Mouse (Mus musculus): ENCODE measurements around the gene Lats2.
A peak's percentile ranks its signal among the peaks of the same experiment; 100 is the strongest.
"Not testable (repeated sequence)": the region's sequence is repeated elsewhere in the genome, so short reads cannot be mapped to it uniquely, and the experiment has no call there.

Gene Lats2

DNA sequence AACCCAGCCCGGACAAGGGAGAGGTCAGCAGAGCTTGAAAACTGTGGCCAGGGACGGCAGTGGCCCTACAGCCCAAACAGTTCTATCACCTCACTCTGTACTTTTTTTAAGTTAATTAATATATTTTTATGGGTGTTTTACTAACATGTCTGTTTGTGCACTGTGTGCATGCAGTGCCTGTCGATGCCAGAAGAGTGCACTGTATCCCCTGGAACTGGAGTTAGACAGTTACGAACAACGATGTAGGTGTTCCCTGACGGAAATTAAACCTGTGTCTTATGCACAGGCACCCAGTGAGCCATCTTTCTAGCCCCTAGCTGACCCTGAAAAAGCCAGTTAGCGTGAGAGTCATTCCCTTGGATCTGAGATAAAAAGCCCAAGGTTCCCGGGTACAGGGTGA lies 62.6 kb downstream of the Lats2 start:
- DNase-seq (ENCODE audit: low spot score in 2 of 2) = no peak

DNA sequence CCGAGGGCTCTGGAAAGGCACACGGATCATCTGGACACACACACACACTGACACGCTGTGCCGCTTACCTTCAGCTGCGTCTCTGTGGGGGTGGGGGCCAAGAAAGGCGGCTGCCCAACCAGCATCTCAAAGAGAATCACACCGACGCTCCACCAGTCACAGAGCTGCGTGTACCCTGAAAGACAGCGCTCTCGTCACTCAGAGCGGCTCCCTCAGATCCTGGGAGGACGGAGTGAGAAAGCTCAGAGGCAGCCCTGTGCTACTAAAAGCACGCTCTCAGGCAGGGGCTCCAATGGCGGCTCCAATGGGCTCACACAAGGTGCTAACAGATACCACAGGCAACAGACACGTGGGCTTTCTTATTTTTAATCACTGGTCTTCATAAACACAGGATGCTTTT lies 63.9 kb downstream of the Lats2 start:
- no peak for DNase-seq (ENCODE audit: low spot score in 2 of 2)

DNA sequence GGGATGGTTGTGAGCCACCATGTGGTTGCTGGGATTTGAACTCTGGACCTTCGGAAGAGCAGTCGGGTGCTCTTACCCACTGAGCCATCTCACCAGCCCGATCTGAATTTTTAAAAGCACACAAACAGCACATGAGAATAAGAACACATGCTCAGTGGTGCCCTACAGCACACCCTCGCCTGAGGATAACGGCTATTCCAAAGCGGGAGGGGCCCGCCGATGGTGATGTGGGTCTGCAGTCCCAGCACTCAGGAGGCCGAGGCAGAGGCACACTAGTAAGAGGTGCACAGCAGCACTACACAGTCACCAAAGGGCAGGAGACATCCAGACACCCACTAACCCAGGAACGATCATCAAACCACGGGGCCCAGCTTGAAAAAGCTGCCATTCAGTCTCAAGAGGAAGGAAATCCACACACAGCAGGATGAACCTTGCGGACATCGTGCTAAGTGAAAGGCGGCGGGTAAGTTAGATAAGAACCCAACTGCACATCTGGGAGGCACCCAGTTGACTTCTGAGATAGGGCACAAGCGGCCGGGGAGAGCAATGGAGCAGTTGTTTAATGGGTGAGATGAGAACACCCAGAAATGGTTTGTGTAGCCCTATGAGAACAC lies 65.6 kb downstream of the Lats2 start:
- no peak for DNase-seq (ENCODE audit: low spot score in 2 of 2)

DNA sequence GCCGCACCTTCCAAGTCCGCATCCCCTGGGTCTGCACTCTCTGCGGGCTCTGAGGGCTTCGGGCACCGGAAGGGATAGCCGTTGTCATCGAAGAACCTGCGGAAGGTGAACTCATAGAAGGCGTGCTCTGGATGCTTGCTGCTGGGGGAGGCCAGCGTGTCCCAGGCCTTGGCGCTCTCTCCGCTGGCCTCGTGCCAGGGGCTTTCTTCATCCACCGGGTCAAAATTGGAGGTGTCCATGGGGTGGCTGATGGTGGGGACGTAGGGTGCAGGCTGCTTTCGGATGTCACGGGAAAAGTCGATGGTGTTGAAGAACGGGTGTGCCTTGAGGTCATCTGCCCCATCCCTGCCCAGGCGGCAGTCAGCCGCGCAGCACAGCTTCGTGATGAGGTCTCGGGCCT lies 66.9 kb downstream of the Lats2 start:
- DNase-seq (ENCODE audit: low spot score in 2 of 2) = no peak

DNA sequence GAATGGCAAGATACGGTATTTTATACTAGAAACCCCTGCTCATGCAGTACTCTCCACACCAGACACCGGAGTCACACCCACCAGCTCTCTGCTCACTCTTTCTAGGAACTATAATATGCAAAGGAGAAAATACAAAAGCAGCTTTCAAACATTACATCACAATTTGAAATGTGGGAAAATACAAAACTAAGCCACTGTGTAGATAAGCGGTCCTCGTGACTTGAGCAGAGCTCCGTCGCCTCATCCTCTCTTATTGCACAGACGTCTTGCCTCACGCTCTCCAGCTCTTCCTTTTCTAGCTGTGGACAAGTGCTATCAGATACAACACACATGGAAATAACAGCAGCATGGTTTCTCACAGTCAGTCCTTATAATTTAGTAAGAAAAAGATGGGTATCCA lies 67.5 kb downstream of the Lats2 start:
- no peak for DNase-seq (ENCODE audit: low spot score in 2 of 2)

DNA sequence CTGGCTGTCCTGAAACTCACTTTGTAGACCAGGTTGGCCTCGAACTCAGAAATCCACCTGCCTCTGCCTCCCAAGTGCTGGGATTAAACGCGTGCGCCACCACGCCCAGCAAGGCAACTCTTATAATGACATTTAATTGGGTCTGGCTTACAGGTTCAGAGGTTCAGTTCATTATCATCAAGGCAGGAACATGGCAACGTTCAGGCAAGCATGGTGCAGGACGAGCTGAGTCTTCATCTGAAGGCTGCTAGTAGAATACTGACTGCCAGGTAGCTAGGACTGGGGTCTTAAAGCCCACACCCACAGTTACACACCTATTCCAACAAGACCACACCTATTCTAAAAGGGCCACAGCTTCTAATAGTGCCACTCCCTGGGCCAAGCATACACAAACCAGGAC lies 70.1 kb downstream of the Lats2 start:
- not testable (repeated sequence) for DNase-seq (ENCODE audit: low spot score in 2 of 2)

DNA sequence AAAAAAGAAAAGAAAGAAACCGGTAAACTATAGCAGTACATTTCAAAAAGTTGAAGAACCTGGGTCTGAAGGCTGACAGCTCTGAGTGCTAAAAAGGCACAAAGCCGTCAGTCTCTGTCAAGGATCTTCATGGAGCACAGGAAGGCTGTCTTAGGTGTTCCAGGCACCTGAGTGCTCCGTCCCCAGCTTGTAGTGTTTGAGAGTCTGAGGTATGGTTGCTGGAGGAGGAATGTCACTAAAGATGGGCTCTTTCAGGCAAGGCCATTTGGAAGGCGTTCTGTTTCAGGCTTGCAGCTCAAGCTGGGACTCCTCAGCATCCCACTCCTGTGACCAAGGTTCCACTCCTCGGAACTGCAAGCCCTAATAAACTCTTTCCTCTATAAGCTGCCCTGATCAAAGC lies 70.7 kb downstream of the Lats2 start:
- no peak for DNase-seq (ENCODE audit: low spot score in 2 of 2)

DNA sequence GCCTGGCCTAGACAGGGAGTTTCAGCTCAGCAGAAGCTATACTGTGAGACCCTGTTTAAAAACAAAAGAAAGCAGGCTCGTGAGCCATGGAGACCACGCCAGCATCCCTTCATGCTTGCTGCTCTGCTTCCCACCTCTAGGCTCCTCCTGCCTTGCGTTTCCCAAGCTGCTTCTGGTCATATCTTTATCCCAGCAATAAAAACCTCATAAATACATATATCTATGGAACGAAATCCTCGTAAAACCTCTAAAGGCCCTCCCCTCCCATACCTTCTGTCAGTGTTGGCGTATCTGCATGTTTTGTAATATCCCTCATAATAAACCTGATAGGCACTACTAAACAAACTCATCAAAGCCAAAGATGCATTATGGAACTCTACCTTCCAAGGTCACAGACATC lies 71.5 kb downstream of the Lats2 start:
- no peak for DNase-seq (ENCODE audit: low spot score in 2 of 2)

DNA sequence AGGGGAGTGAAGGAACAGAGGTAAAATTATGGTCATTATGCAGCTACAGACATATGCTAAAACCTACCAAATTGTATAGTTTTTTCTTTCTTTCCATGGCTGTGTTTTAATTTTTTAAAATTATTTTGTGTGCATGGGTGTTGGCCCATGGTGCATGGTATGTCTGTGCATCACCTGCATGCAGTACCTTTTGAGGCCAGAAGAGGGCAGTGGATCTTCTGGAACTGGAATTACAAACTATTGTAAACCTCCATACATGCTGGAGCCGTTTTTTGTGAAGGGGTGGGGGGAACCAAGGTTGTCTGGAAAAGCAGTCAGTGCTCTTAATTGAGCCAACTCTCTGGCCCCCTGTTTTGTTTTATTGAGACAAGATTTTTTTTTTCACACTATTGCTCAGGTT lies 73.6 kb downstream of the Lats2 start:
- peak; percentile 35 to 46 for DNase-seq (ENCODE audit: low spot score in 2 of 2)

DNA sequence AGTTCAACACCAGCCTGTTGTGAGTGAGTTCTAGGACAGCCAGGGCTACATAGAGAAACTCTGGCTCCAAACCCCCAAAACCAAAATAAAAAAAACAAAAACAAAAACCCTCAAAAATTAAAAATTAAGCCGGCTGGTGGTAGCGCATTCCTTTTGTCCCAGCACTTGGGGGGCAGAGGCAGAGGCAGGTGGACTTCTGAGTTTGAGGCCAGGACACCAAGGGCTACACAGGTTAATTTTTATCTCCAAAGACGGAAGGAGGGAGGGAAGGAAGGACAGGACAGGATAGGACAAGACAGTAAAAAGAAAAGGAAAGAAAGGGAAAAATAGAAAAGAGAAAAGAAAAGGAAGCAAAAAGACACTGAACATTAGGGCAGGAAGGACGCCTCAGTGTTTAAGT lies 75.4 kb downstream of the Lats2 start:
- no peak for DNase-seq (ENCODE audit: low spot score in 2 of 2)

DNA sequence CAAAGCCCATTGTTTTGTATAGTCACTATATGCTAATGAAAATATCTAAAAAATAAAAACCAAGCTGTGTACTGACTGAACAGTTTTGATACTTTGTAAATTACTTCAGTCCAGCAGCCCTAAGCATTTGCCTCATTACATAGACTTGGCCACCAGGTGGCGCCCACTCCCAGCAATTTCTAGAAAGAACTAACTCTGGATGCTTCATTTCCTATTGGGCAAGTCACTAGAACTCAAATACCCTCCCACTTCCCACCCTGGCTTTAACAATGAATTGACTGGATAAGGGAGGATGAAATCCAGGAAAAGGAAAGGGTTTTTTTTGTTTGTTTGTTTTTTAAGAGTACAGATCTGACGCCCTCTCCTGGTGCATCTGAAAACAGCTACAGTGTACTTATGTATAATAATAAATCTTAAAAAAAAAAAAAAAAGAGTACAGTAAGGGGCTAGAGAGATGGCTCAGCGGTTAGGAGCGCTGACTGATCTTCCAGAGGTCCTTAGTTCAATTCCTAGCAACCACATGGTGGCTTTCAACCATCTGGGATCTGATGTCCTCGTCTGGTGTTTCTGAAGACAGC lies 78.1 kb downstream of the Lats2 start:
- DNase-seq (ENCODE audit: low spot score in 2 of 2) = peak; percentile 81 to 87

DNA sequence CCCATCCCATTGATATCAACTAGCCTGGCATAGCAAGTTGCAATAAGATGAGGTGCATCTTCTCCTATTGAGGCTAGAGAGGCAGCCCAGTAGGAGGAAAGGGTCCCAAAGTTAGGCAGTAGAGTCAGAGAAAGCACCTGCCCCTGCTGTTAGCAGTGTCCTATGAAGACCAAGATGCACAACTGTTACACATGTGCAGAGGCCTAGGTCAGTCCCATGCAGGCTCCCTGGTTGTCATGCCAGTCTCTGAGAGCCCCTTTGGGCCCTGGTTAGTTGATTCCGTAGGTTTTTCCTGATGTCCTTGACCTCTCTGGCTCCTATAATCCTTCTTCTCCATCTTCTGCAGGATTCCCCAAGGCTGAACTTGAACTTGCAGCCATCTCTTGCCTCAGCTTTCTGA lies 78.7 kb downstream of the Lats2 start:
- no peak for DNase-seq (ENCODE audit: low spot score in 2 of 2)

DNA sequence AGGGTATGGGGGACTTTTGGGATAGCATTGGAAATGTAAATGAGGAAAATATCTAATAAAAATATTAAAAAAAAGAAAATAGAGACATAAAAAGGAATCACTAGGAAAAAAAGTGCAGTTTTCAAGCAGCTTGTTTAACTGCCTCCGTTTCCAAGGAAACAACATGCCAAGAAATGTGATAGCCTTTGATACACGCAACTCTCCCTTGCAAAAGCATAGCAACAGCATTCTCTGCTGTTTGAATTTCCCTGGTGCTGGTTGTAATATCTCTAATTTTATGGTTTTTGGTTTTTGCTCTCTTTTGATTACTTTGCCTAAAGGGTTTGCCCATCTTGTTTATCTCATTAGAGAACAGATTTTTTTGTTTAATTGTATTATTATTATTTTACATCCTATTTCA lies 82.7 kb downstream of the Lats2 start:
- no peak for DNase-seq (ENCODE audit: low spot score in 2 of 2)

DNA sequence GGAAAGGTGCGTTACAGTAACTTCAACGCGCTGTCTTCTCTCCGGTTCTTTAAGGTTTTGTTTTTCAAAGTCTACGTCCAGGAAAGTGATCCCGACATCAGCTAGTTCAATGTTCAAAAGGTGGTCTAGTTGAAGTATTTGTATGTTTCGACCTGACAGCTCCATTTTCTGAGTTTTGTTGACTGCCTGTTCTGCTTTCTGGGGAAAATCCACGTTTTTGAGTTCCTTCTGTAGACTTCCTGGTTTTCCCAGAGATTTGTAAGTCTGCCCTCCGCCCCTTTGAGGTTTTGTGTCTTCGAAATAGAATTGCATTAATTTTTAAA lies 92.6 kb downstream of the Lats2 start:
- no peak for DNase-seq (ENCODE audit: low spot score in 2 of 2)

DNA sequence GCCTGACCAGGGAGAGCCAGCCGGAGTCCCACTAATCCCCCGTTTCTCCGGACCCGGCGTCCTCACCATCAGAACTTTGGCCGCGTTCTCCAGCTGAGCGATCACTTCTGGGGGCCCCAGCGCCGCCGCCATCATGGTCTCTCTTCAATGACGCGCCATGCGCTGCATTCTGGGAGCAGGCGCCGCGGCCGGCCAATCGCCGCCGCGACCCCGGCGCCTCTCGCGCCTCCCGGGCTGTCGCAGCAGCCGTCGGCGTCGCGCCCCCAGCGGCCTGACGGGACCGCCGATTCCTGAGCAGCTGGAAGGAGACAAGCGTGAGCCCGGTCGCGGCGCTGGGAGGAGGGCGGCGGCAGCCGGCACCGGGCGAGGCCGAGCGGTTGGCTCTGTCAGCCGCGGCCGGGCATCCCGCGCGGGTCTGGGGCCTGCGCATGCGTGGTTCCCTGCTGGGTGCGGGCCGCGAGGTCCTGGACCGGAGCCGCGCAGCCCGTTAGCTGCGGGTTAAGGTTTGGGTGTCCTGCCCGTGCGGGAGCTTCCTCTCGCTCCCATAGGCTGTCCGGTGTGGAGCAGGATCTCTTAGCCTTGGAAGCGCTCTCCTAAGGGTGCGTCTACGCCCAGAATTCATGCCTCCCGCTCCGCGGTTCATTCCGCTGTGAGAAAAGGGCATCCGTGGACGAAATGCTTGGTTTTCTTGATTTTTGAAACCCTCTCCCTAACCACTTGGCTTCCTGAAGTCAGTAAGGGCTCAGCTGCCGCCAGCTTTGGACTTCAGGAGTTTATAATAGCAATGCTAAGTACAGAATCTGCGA lies 93.2 kb downstream of the Lats2 start, which contains the start of gene Xpo4:
TSS of gene Xpo4 (minus strand) at position 609 of the 806 bp plus-strand sequence.
- peak; percentile 72 for DNase-seq (ENCODE audit: low spot score in 2 of 2)

DNA sequence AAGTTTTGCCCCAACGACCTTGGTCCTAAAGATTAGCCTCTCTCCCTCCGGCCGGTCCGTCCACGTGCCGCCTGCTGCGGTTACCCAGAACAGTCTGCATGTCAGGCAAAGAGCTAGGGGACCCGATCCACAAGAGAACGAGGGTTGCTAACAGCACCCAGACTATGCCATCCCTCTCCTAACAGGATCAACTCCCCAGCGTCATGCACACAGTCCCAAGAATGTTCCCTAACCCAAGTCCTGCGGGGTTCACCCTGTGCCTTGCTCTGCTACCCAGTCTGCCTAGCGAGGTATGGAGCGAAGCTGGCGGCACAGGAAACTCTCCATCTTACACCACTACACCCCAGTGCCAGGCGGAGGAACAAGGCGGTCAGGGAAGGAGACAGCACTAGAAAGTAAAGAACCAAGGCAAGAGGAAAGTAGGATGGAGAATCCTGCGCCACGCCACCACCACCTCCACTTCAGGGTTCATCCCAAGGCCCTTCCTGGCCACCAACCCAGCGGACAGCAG lies 93.8 kb downstream of the Lats2 start:
- no peak for DNase-seq (ENCODE audit: low spot score in 2 of 2)

DNA sequence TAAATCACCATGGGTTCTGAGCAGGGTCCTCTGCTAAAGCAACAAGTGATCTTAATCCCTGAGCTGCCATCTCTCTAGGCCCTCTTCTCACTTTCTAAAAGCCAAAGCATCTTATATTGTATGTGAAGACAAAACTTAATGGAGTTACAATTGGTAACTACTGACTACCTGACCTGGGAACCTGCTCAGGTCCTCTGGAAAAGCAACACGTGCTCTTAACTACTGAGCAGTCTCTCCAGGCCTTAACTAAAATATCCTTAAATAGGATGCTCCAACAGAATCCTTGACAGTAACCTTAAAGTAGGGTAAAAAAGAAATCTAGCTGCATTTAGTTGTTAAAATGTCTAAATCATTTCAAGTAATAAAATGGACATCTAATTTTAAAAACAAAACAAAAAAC lies 94.6 kb downstream of the Lats2 start:
- DNase-seq (ENCODE audit: low spot score in 2 of 2) = no peak

DNA sequence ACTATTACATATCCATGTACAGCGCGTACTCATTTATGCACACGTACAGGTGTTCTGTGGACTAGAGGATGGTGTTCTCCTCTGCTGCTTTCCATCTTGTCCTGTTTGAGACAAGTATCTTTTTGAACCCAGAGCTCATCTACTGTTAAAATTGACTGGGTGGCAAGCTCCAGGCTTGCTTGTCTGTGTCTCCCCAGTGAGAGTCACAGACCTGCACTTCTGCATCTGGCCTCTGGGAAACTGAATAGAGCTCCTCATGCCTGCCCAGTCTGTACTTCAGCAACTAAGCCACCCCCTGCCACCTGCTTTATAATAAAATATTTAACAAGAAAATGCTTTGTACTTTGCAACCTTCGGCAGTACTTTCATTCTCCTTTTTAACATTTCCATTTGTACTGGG lies 99.9 kb downstream of the Lats2 start:
- no peak for DNase-seq (ENCODE audit: low spot score in 2 of 2)

DNA sequence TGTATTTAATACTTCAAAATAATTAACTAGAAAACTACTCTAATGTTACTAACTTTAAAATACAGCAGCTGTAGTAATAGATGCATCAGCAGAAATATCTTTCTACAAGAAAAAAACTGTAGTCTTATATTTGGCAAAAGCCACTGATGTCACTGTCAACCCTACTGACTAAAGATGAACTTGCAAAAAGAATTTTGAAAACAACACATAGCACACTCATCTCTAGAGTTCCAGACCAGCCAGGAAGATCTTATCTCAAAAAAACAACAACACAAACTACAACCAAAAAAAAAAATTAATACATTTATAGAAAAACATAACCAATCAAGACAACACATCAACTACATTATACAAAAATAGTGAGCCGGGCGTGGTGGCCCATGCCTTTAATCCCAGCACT lies 100.7 kb downstream of the Lats2 start:
- DNase-seq (ENCODE audit: low spot score in 2 of 2) = no peak

DNA sequence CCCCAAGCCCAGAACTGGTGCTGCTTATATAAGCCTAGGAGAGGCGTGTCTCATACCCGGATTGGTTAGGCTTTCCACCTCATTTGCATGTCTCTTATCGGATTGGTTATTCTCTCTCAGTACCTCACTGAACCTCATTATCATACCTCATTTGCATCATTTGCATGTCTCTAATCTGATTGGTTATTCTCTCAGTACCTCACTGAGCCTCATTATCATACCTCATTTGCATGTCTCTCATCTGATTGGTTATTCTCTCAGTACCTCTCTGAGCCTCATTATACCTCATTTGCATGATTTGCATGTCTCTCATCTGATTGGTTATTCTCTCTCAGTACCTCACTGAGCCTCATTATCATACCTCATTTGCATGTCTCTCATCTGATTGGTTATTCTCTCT lies 101.7 kb downstream of the Lats2 start:
- not testable (repeated sequence) for DNase-seq (ENCODE audit: low spot score in 2 of 2)

DNA sequence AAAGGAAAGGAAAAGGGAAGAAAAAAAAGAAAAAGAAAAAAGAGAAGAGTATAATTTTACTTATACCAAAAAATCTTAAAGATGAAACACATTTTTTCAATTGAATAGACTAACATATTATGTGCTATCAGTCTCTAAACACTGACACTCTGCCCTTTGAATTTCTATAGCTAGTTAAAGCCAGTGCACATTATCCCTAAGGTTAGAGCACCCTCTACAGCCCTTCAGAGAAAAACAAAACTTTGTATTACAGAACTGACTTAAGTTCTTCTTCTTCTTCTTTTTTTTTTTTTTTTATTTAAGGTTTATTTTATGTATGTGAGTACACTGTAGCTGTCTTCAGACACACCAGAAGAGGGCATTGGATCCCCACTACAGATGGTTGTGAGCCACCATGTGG lies 108.7 kb downstream of the Lats2 start:
- no peak for DNase-seq (ENCODE audit: low spot score in 2 of 2)

DNA sequence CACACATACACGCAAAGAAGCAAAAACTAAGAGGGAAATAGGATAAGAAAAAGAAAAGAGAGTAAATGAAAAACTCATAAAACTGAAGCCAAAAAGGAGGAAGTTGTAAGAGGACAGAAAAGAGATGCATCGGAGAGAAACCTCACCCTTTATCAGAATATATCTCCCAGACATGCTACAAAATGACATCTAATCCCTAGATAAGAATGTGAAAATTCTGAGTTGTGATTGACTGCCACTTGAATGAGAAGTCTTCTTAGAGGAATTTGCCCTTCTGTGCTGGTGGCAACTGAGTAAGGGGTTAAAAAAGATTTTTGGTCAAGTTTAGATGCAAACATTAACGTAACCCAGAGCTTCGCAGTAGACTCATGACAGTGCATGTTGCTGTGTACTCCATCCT lies 112.0 kb downstream of the Lats2 start:
- DNase-seq (ENCODE audit: low spot score in 2 of 2) = no peak

Data from frontal cortex, postnatal 25 days (tissue).